Mouse (Mus musculus) layer of hippocampus, adult 11-12 months (tissue): Measurements from ENCODE around the gene Hoxa4.

Source experiments
- DNase-seq: peaks from one replicate; pipeline ENCODE4 v3.0.0; 2022; ENCODE audit warnings: low spot score

Hoxa4 gene

DNA sequence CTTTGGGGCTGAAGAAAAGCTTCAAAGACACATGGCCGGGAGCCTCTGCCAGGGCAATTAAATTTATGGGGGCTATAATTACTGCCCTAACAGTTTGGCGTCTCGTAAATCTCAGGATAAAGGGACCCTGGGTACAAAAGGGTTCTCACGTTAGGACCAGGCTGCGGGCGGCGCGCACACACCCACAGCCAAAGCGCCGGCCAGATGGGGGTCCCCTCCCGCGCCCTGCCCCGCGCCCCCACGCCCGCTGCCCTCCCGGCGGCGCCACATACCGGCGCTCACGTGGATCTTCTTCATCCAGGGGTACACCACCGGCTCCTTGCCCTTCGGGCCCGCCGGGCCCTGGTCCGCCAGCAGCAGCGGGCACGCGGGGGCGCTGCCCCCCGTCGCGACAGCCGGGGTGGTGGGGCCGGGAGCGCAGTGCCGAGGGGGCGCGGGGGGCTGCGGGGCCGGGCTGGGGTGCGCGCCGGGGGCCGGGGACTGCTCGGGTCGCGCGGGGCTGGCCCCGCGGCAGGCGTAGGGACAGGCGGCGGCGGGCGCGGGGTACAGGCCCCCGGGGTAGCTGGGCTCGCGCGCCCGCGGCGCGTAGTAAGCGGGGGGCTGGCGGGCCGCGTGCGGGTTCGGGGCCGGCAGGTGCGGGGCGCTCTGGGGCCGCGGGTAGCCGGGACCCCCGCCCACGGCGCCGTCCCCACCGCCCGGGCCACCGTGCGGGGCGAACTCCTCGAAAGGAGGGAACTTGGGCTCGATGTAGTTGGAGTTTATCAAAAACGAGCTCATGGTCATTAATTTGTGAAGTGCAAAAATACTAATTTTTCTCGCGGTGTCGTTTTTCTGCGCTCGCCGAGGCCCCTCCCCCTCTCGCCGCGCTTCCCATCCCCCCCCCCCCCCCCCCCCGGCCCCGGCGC, at the start of gene Hoxa4:
Gene Hoxa4, minus strand, starts transcription at position 848 of the 905 bp plus-strand sequence.
- DNase-seq: no peak

DNA sequence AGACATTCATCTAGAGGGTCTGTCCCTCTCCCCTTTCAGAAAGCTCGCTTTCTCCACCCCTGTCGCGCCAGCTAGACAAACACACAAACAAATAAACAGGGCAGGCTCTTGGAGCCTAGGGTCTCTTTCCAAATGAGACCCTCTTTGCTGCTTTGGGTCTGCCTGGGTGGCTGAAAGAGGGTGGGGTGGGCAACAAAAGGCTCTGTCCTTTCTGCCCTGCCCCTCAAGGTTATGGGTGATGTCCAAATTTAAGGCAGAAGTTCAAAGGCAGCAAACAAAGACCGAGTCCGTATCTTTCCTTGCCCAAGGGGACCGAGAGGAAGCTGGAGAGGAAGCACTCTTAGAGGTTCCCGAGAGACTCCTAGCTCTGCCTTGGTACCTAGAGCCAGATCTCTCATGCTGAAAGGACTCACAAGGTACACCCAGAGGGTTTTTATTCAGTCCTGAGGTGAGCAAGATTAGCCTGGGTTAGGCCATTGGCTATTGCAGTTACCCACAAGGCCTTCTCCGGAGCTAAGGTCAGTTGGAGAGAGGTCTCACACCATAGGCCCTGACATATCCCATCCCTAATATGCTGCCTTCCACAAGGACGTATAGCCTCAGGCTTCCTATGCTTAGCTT, 49.6 kb upstream of the Hoxa4 start:
- DNase-seq: no peak

GRCm38 (mm10) chr6:52240389-52241000, 48.9 kb upstream of the Hoxa4 start, which contains the start of gene Hoxa10:
Hoxa10 (minus strand) TSS chr6:52240854.
- DNase-seq: peak; percentile 52

DNA sequence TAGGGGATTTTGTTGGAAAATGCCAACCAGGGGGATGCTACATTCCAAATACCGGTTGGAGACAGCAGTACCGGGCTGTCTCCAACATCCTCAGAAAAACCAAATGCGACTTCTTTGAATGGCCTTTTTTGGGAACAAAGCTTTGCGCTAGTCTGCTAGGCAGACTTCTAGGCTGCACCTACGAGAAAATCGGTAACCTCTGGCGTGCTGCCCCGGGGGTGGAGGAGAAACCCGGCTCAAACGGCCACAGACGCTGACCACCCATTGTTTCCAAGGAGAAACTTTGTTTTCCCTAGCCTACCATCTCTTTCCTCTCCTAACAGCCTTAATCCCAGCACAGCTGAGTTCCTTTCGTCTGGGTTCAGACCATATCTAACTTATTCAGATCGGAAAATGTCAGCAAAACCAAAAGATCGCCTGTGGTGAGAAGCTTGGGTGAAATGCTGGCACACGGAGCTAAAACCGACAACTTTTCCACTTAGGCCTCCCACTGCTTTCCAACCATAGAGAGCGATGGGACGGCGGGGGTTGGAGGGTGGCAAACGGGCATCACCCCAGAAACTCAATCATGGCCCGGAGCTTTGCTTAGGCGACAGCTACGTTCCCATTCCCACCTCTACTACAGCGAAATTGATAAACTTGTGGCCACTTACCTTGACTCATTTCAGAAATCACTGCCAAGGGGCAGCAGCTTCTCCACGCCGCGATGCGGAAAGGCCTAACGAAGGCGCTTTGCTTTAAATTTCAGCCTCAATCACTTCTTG, 48.3 kb upstream of the Hoxa4 start:
- DNase-seq: no peak

- DNase-seq: no peak
Observed at GRCm38 (mm10) chr6:52238976-52239375, 47.4 kb upstream of the Hoxa4 start.

- DNase-seq: no peak
Observed at GRCm38 (mm10) chr6:52238155-52238545, 46.6 kb upstream of the Hoxa4 start.

DNA sequence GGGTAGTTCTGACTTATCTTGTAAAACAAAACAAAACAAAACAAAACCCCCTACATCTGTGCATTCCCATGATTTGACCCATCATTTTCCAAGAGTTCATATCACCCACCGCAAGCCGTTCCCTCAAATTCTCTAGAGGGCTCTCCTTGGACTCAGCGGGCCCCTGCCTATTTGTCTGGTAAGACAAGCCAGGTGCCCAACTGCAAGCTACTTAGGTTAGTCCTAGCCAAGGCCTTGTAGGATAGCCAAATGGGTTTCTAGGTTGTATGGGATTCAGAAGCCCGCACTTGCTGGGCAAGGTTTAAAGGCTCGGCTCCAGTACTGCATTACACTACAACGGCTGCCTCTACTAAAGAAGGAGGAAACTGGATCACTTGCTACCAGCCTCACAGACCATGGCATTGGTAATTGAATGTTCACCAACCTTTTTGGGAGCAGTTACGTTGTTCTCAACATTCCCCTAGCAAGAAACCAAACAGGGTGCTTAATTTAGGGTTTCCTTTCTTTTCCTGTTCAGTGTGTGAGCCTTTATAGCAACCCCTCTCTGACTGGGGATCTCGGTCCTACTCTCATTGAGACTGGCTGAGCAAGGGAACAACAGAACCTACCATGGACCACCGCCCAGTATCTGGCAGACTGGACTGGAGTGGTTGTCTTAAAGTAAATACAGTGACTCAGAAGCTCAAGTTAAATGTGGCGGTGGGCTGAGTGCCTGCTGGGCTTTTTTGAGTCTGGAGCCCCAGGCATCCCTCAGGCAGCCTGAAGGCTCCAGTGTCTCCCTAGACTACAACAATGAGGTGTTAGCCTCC, 46.0 kb upstream of the Hoxa4 start:
- DNase-seq: no peak

GRCm38 (mm10) chr6:52236806-52237205, 45.3 kb upstream of the Hoxa4 start:
- DNase-seq: no peak

DNA sequence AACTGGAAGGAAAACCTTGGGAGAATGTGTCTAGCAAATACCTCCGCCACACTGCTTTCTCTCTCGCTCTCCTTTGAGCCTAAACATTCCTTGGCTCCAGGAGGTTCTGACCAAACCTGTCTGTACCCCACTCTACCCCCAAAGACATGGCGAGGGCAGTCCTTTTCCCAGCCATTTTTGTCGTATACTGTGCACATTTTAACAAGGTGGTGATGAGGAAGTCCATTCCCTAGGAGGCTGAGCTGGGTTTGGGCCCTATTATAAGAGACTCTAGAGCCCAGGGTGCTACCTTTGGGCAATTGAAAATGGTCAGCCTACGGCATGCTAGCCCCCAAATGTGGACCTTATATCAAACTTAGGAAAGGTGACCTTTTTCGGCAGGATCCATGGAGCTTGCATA, 44.3 kb upstream of the Hoxa4 start:
- DNase-seq: no peak

DNA sequence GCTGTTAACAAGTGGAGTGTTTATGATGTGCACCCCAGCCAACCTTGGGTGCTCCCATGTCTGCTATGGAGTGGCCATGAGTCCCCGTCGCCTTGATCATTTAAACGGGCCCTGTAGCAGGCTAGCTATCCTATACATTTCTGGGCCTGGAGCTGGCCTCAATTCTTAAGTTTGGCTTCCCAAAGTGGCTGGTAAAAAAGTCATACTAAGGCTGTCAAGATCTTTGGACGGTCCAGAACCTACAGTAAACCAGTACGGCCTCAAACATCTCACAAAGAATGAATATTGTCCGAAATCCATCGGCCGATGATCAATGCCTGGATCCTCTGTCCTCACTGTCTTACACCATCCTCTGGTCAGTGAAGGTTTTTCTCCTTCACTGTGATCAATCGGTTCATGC, 43.7 kb upstream of the Hoxa4 start:
- DNase-seq: no peak

DNA sequence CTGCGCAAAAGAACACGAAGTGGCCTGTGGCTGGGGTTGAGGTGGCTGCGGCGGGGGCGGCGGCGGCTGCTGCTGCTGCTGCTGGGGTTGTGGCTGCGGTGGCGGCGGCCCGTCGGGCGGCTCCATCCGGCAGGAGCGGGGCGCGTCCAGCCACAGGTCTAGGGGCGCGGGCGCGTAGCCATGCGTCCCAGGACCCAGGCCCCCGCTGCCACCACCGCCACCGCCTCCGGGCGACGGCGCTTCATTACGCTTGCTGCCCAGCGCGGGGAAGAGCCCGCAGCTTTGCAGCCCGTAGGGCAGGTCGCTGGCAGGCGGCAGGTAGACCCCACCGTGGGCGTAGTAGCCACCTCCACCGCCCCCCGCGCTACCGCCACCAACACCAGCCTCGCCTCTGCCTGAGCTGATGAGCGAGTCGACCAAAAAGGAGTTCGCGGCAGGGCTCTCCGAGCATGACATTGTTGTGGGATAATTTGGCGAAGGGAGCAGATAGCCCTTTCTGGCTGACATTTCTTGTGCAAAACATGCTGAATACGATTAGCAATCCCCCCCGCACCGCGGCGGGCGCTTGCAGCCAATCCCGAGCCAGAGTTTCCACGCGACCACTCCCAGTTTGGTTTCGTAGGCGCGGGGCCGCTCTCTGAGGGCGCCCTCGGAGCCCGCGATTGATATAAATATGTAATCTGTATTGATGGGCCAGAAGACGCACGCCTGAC, 43.0 kb upstream of the Hoxa4 start:
- DNase-seq: no peak

- no peak for DNase-seq
Observed at GRCm38 (mm10) chr6:52233546-52234427, 42.2 kb upstream of the Hoxa4 start.

GRCm38 (mm10) chr6:52232984-52233545, 41.5 kb upstream of the Hoxa4 start:
- no peak for DNase-seq

DNA sequence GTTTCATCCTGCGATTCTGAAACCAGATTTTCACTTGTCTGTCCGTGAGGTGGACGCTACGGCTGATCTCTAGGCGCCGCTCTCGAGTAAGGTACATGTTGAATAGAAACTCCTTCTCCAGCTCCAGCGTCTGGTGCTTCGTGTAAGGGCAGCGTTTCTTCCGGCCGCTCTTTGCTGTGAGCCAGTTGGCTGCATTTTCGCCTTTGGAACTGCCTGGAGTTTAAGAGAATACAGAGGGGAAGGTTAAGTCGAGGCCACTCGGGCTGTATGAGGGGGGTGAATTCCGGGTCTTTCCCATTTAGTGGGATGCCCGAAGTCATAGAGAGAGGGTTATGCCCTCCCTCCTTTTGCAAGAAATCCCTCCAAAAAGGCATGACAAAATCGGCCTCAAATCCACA, 41.0 kb upstream of the Hoxa4 start:
- DNase-seq: no peak

- no peak for DNase-seq
Observed at GRCm38 (mm10) chr6:52231885-52232567, 40.5 kb upstream of the Hoxa4 start.

- no peak for DNase-seq
Observed at GRCm38 (mm10) chr6:52230516-52231165, 39.1 kb upstream of the Hoxa4 start, which contains the start of gene Hoxa9. Hoxa9 (minus strand) TSS chr6:52231089.

DNA sequence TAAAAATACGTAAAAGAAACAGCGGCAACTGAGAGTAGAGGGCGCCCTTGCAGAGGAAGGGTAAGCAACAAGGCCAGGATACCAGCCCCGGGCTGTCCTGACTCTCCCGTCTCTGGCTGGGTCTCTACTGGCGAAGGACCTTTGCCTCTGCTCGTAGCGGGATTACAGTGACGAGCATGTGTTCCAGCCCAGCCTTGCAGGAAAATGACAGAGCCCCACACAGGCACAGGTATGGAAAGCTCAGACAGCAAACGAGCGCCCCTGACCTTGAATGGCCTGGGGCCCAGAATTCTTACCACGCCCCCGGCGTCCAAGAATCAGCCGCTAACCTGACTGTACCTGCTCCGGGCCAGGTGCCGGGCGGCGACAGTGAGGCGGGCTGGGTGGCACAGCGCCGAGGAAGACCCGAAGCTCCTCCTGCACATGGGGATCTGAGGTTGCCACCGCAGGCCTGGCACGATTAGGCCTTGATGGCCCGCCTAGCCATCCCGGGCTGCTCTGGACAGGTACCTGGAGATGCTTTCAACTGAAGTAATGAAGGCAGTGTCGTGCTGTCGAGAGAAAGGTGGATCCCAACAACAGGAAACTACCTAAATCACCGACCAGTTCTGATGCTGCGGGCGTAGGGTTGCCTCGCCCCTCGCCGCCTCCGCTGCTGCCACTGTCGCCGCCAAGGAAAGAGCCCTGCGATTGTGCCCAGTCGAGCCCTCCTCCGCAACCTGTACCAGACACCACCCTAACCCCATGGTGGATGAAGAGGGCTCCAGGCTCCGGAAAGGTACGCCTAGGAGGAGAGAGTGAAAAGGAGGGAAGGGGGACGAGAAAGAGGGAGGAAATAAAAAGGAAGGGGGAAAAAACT, 38.2 kb upstream of the Hoxa4 start:
- DNase-seq: no peak
